ENCODE assay signal across 15 mouse cellular contexts in genomic region chr6:98796666-98797065, GRCm38 (mm10).
"Had no signal": no experiment of that assay in that cellular context is flagged by ENCODE, and none has a peak within 500 bp of the region (broad histone marks: within the 10 kb centered on the region; RNA-seq: fewer than 3 reads in every experiment).

No protein-coding gene starts in this region.

- H3K4me3 ChIP-seq: left cerebral cortex, adult 2 months; liver, embryonic 13.5 days; lung, embryonic 15.5 days; midbrain, embryonic 12.5 days; midbrain, embryonic 15.5 days; neural tube, embryonic 12.5 days; neural tube, embryonic 15.5 days; stomach, embryonic 15.5 days had no signal

- H3K27ac ChIP-seq: left cerebral cortex, adult 2 months; liver, embryonic 13.5 days; lung, embryonic 15.5 days; midbrain, embryonic 12.5 days; midbrain, embryonic 15.5 days; neural tube, embryonic 12.5 days; neural tube, embryonic 15.5 days had no signal

- H3K27me3 ChIP-seq: liver, embryonic 13.5 days; lung, embryonic 15.5 days; midbrain, embryonic 12.5 days; midbrain, embryonic 15.5 days; neural tube, embryonic 12.5 days; neural tube, embryonic 15.5 days; stomach, embryonic 15.5 days had no signal

- ATAC-seq: midbrain, embryonic 15.5 days had no signal

- H3K4me1 ChIP-seq: liver, embryonic 13.5 days; midbrain, embryonic 15.5 days; neural tube, embryonic 12.5 days; neural tube, embryonic 15.5 days had no signal

- H3K36me3 ChIP-seq: liver, embryonic 13.5 days; lung, embryonic 15.5 days; midbrain, embryonic 12.5 days; midbrain, embryonic 15.5 days; neural tube, embryonic 12.5 days; neural tube, embryonic 15.5 days; stomach, embryonic 15.5 days had no signal

- H3K9me3 ChIP-seq: liver, embryonic 13.5 days; lung, embryonic 15.5 days; midbrain, embryonic 12.5 days; midbrain, embryonic 15.5 days; neural tube, embryonic 12.5 days; neural tube, embryonic 15.5 days; stomach, embryonic 15.5 days had no signal

- H3K4me2 ChIP-seq: liver, embryonic 13.5 days; lung, embryonic 15.5 days; midbrain, embryonic 12.5 days; midbrain, embryonic 15.5 days; neural tube, embryonic 12.5 days; neural tube, embryonic 15.5 days; stomach, embryonic 15.5 days had no signal

- DNase-seq: kidney, postnatal 10 days; kidney, postnatal 36 days; layer of hippocampus, postnatal 36 days; liver, embryonic 13.5 days; right cerebral cortex, adult 18-20 months; right cerebral cortex, postnatal 14 days; right cerebral cortex, postnatal 4 days; thymus, postnatal 25 days had no signal

- H3K9ac ChIP-seq: liver, embryonic 13.5 days; lung, embryonic 15.5 days; midbrain, embryonic 12.5 days; midbrain, embryonic 15.5 days; neural tube, embryonic 12.5 days; neural tube, embryonic 15.5 days; stomach, embryonic 15.5 days had no signal
